Mouse (Mus musculus) C2C12 (cell line): ENCODE results near the gene Dnajb8.

Experiments used
- CEBPB ChIP-seq: IDR thresholded peaks from one replicate; pipeline ENCODE4 v1.6.1; 2011; ENCODE audit warnings: low read depth, mild to moderate bottlenecking, control low read depth, moderate library complexity
- CTCF ChIP-seq: IDR thresholded peaks from one replicate; pipeline ENCODE4 v1.5.1; 2011; ENCODE audit not compliant: control insufficient read depth, insufficient read depth, insufficient read length
- FOSL1 ChIP-seq: IDR thresholded peaks from one replicate; pipeline ENCODE4 v1.8.0; 2011; ENCODE audit warnings: mild to moderate bottlenecking, low read length; ENCODE audit not compliant: poor library complexity, insufficient read depth, severe bottlenecking
- MAX ChIP-seq: IDR thresholded peaks from one replicate; pipeline ENCODE4 v1.6.1; 2011; ENCODE audit warnings: mild to moderate bottlenecking, control low read depth
- USF1 ChIP-seq: IDR thresholded peaks from one replicate; pipeline ENCODE4 v1.6.1; 2011; ENCODE audit warnings: low read depth, mild to moderate bottlenecking, control low read depth, moderate library complexity

DNA sequence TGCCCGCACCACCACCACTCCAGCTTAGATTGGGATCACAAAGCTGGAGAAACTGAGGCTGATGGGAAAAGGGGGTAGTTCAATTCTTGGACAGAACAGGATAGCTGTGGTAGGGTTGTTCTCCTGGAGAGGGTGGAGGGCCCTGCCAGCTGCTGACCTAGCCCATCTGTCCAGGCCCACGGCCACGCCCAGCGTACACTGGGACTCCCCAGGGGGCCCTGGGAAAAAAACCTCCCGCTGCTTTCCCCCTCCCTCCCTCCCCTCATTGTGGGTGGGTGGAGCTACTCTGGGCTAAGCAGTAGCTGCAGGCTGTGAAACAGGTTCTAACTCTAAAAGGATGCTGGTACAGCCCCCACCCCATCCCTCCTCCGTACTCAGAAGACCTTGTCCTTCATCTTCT is 6.3 kb upstream of the Dnajb8 start:
- TF ChIP-seq CTCF (no peak), MAX (no peak), USF1 (no peak), FOSL1 (no peak), CEBPB (no peak)
